Mouse (Mus musculus) Patski (cell line): ENCODE data around the gene Tlr5. TPM values are rescaled to one million over a fixed set of nuclear protein-coding genes. Genes with fewer than 3 reads are reported as not detected.
A peak's percentile ranks its signal among the peaks of the same experiment; 100 is the strongest.

Experiments
- ATAC-seq: fragments of 100-300 bp; one replicate; pipeline ENCODE4 v1.8.0; 2021
- CTCF ChIA-PET: fragments of 350-600 bp; sonication (Branson Sonifier 250); formaldehyde crosslinking; loops from one replicate; lab custom pipeline; 2022; ENCODE audit warnings: inconsistent platforms; lab: Charles Lee
- POLR2A ChIA-PET: fragments of 350-600 bp; sonication (Branson Sonifier 250); formaldehyde crosslinking; loops from one replicate; lab custom pipeline; 2022; ENCODE audit warnings: antibody characterized with exemption, inconsistent platforms; lab: Charles Lee
- DNase-seq: peaks from one replicate; pipeline ENCODE4 v3.0.0-alpha.2; 2011; ENCODE audit warnings: low read depth, low spot score
- H3K27me3 ChIP-seq: fragments of 371-371 bp; one replicate; pipeline ENCODE4 v1.5.1; 2021
- CTCF ChIP-seq: fragments of 100-300 bp; IDR thresholded peaks from one replicate; pipeline ENCODE4 v1.5.1; 2021
- in situ Hi-C: fragments of 300-500 bp; cut with MboI; formaldehyde crosslinking; loops from 3 replicates; pipeline ENCODE4 v1.11.1; 2018; ENCODE audit warnings: low pct_unique_long_range_greater_than_20kb, mixed read lengths
- polyA plus RNA-seq: library from polyadenylated mRNA; unstranded; gene quantifications from one replicate; pipeline ENCODE4 v1.2.3, GENCODE M21; 2021

Gene Tlr5
- not detected for polyA plus RNA-seq

GRCm38 (mm10) chr1:182954287-182955046 is at the start of gene Tlr5:
Gene Tlr5, plus strand, starts transcription at chr1:182954788.
- in situ Hi-C loops, result loop anchor here (5.0 kb wide), 1 partner anchor 47 kb away; no protein-coding TSS in a partner anchor

GRCm38 (mm10) chr1:182905669-182906068 is 48.9 kb upstream of the Tlr5 start:
- POLR2A ChIA-PET, result interaction anchor here (1.1 kb wide), 1 partner anchor 23 kb away, joined by 3 read pairs; no protein-coding TSS in a partner anchor
- no peak for TF ChIP-seq CTCF
- CTCF ChIA-PET, result interaction anchor here (1.2 to 1.9 kb wide), 2 partner anchors 54 to 351 kb away, joined by 3 to 6 read pairs; no protein-coding TSS in a partner anchor
- no peaks in the 10 kb centered on the region for H3K27me3 ChIP-seq
- in situ Hi-C loops, result loop anchor here (5.0 kb wide), 1 partner anchor 52 kb away; no protein-coding TSS in a partner anchor
- no peak for ATAC-seq
- DNase-seq, result no peak

More at GRCm38 (mm10) chr1:182954287-182955046, at the start of gene Tlr5:
- CTCF ChIA-PET, result no interaction called here
- ATAC-seq, result no peak
- DNase-seq, result no peak
- POLR2A ChIA-PET, result no interaction called here
- TF ChIP-seq CTCF, result no peak
- H3K27me3 ChIP-seq, result no peaks in the 10 kb centered on the region

GRCm38 (mm10) chr1:182908050-182909036 is 46.2 kb upstream of the Tlr5 start:
- ATAC-seq (peak; percentile 89), DNase-seq (peak; percentile 97)
- ChIA-PET CTCF (interaction anchor here (0.9 to 1.5 kb wide), 3 partner anchors 11 to 52 kb away, joined by 3 read pairs; no protein-coding TSS in a partner anchor), POLR2A (no interaction called here)
- H3K27me3 ChIP-seq, result no peaks in the 10 kb centered on the region
- no peak for TF ChIP-seq CTCF
- in situ Hi-C loops, result loop anchor here (5.0 kb wide), 1 partner anchor 49 kb away; no protein-coding TSS in a partner anchor

GRCm38 (mm10) chr1:182909066-182909465 is 45.5 kb upstream of the Tlr5 start:
- CTCF ChIA-PET, result interaction anchor here (0.9 to 1.5 kb wide), 2 partner anchors 48 to 51 kb away, joined by 3 read pairs; no protein-coding TSS in a partner anchor
- in situ Hi-C loops, result loop anchor here (5.0 kb wide), 1 partner anchor 48 kb away; no protein-coding TSS in a partner anchor
- POLR2A ChIA-PET, result no interaction called here

GRCm38 (mm10) chr1:182909596-182909995 is 45.0 kb upstream of the Tlr5 start:
- no peak for TF ChIP-seq CTCF
- no peak for ATAC-seq
- POLR2A ChIA-PET, result no interaction called here
- in situ Hi-C loops, result loop anchor here (5.0 kb wide), 1 partner anchor 48 kb away; no protein-coding TSS in a partner anchor
- no peak for DNase-seq
- CTCF ChIA-PET, result interaction anchor here (0.9 to 1.5 kb wide), 3 partner anchors 47 to 130 kb away, joined by 3 read pairs; no protein-coding TSS in a partner anchor
- no peaks in the 10 kb centered on the region for H3K27me3 ChIP-seq

More at GRCm38 (mm10) chr1:182909066-182909465, 45.5 kb upstream of the Tlr5 start:
- DNase-seq (no peak), ATAC-seq (no peak)
- TF ChIP-seq CTCF, result no peak
- no peaks in the 10 kb centered on the region for H3K27me3 ChIP-seq

GRCm38 (mm10) chr1:182912591-182912990 is 42.0 kb upstream of the Tlr5 start:
- no peak for TF ChIP-seq CTCF
- ATAC-seq (no peak), DNase-seq (no peak)
- CTCF ChIA-PET, result interaction anchor here (1.4 kb wide), 1 partner anchor 47 kb away, joined by 3 read pairs; no protein-coding TSS in a partner anchor
- POLR2A ChIA-PET, result interaction anchor here (0.6 kb wide), 1 partner anchor 12 kb away, joined by 4 read pairs; no protein-coding TSS in a partner anchor
- in situ Hi-C loops, result no loop called here
- no peaks in the 10 kb centered on the region for H3K27me3 ChIP-seq

GRCm38 (mm10) chr1:182914121-182914908 is 40.3 kb upstream of the Tlr5 start:
- ChIA-PET POLR2A (interaction anchor here (0.6 kb wide), 1 partner anchor 36 kb away, joined by 3 read pairs; no protein-coding TSS in a partner anchor), CTCF (interaction anchor here (1.6 kb wide), 1 partner anchor 14 kb away, joined by 3 read pairs; no protein-coding TSS in a partner anchor)
- in situ Hi-C loops, result no loop called here
- no peak for TF ChIP-seq CTCF
- DNase-seq (no peak), ATAC-seq (no peak)
- H3K27me3 ChIP-seq, result no peaks in the 10 kb centered on the region

- in situ Hi-C loops, result no loop called here
- no peak for TF ChIP-seq CTCF
- DNase-seq (no peak), ATAC-seq (no peak)
- ChIA-PET CTCF (interaction anchor here (1.6 kb wide), 1 partner anchor 15 kb away, joined by 3 read pairs; no protein-coding TSS in a partner anchor), POLR2A (no interaction called here)
- H3K27me3 ChIP-seq, result no peaks in the 10 kb centered on the region
Observed at GRCm38 (mm10) chr1:182916166-182916565, 38.4 kb upstream of the Tlr5 start.

- DNase-seq (no peak), ATAC-seq (no peak)
- H3K27me3 ChIP-seq, result no peaks in the 10 kb centered on the region
- ChIA-PET CTCF (no interaction called here), POLR2A (no interaction called here)
- no peak for TF ChIP-seq CTCF
- in situ Hi-C loops, result no loop called here
Observed at GRCm38 (mm10) chr1:182918718-182919346, 35.8 kb upstream of the Tlr5 start.
